Mouse (Mus musculus) cerebellum, adult 8-10 months (tissue): ENCODE measurements around the gene Sart3.
A peak's percentile ranks its signal among the peaks of the same experiment; 100 is the strongest.

Source experiments
- DNase-seq: peaks from one replicate; pipeline ENCODE4 v3.0.0; 2022

The Sart3 gene

GRCm38 (mm10) chr5:113764426-113764825 is 7.9 kb downstream of the Sart3 start:
- no peak for DNase-seq

GRCm38 (mm10) chr5:113761585-113761984 is 10.7 kb downstream of the Sart3 start:
- DNase-seq: no peak

- DNase-seq: no peak
These were observed 16.8 kb downstream of the Sart3 start for GRCm38 (mm10) chr5:113755347-113756030.

DNA sequence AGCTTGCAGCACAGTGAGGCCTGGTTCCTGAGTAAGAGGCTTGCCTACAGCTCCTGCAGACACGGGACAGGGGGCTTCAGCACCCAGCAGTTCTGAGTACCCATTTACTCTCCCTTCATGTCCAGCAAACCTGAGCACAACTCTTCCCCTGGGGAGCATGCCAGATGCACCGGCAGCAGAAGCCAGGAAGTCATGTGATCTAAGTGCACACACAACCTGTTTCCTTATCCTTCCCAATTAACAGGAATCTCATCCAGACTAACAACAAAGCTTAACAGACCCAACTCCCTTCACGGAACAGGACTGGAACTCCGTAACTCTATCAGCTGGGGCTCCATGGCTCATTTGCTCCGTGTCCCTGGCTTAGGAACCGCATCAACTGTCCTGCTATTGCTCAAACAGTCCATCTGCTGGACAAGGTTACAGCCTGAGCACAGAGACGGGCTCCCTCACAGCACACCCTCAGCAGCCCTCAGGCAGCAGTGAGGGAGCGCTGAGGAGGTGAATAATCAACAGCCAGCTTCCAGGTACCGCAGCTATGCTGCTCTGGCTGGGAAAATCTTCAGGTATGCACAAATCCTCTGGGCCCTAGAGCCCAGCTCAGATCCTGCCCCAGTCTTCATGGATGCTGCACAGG is 20.7 kb downstream of the Sart3 start:
- no peak for DNase-seq

DNA sequence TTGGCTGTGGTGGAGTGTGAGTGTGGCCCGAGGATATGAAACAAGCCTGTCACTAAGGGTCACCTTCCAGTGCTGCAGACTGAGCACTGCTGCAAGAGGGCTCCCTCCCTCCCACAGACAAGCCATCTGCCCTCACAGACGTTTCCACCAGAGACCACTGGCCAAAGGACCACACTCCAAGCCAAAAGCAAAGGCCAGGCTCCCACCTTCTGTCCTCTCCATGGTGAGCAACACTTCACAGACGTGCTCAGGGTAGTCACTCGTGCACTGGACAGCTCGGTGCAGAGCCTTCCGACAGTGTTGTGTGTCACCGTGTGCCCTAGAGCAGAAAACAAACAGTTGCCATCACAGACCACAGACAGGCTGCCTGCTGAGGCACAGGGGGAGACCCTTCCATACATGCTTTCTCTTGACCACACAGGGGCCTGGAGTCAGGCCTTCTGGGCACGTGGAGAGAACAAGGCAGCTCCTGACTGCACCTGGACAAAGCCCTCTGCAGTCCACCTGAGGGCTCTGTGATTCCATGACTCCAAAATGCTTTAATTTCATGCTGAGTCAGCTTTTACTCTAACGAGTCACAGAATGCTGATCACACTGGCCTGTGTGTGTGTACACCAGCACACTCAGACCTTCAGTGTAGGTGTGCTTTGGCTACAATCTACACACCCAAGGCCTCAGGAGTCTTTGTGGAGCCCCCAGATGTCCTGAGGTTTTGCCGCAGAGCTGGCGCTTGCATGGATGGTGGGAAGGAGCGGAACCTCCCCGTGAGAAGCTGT is 23.6 kb downstream of the Sart3 start:
- no peak for DNase-seq

DNA sequence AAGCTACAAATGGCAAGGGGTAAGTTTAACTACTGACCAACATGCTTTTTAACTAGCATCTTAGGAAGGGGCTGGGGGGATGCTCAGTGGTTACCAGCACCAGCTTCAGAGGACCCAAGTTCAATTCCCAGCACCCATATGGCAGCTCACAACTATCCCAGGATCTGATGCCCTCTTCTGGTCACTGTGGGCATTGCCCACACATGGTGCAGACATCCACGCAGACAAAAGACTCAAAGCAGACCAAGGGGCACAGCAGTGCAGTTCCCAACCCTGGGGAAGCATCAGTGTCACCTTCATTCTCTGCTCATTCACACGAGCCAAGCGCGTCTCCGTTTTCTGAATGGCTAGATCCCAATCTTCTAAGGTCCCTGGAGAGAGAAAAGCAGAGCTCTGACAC is 24.7 kb downstream of the Sart3 start:
- no peak for DNase-seq

DNA sequence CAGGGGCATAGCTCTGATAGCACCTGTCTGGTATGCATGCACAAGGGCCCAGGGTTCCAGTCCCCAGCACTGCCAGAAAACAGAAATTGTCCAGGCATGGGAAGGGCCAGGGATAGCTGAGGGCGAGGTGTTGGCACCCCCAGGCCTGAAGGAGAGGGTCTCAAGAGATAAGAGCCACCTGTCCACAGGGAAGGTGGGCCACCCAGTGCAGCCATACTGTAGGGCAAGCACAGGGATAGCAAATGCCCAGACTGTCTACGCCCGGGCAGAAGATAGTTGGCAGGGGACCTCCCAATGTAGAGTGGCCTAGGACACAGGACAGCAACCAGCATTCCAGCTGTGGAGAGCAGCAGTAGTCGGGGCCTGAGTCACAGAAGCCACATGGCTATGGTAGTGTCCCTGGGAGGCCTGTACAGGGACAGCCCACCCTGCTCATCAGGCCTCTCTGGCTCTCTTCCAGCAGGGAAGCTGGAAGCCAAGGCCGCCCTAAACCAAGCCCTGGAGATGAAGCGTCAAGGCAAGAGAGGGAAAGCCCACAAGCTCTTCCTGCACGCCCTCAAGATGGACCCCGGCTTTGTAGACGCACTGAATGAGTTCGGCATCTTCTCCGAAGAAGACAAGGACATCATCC is 34.6 kb downstream of the Sart3 start:
- no peak for DNase-seq

DNA sequence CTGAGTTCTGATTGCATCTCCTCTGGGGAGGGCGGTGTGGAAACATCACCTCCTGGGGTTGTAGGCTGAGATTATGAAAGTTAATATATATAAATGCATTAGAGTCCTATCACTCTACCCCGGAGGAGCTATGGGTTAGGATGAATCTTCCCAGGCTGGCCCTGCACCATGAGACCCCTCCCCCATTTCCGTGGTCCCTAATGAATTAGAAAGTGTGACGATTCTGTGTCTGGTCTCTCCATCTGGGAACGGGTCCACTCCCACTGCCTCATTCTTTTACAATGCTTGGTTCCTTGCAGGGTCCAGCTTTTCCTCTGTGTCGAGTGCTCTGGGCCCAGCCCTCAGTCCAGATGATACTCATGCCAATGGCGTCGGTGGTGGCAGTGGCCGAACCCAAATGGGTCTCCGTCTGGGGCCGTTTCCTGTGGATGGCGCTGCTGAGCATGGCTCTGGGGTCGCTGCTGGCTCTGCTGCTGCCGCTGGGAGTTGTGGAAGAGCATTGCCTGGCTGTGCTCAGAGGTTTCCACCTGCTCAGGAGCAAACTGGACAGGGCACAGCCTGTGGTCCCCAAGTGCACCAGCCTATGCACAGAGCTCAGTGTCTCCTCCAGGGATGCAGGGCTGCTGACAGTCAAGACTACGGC is 35.7 kb downstream of the Sart3 start:
- no peak for DNase-seq

DNA sequence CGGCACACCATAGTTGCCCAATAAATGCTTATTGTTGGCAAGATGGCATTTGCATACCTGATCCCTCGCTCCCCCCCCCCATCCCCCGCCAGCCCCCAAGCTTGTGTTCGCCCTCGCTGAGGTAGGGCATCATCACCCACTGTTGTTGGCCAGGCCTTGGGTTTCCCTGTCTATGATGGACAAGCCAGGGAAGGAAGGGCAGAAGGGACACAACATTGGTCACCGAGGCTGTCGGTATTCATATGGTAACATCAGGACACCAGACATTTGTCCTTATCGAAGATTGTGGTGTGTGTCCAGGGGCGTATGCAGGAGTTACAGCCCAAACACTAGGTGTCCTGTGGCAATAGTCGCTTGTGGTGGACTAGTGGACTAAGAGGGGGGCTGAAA is 36.2 kb downstream of the Sart3 start:
- DNase-seq: no peak

DNA sequence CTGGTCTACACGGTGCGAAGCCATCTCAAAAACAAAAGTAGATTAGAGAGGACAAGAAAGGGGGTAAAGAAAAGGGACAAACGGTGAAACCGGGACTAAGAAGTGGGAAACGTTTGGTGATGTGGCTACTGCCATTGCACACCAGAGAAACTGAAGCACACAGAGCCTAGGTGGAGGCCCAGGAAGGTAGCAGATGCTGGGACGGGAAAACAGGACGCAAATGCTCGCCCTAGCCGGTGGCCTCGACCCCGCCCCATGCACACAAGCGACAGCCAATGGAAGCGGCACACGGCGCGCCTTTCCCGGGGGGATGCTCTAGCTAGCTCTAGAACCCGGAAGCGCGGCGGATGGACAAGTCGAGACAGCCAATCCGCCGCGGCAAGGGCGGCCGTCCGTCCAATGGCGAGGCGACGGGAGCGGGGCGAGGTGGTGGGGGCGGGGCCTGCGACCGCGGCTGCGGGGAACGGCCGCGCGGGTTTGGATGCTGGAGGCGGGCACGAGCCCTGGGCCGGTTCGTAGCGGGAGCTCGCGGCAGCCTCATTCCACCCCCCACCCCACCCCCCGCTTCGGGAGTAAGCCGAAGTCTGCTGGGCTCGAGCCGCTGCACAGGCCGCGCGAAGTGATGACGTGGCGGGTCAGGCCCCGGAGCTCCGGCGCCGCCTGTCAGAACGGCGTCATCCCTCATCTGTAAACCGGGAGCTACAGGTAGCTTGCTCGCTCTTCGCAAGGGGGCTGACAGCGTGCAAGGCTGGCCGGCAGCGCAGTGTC is 36.8 kb downstream of the Sart3 start, which contains the start of gene Ficd:
Gene Ficd (plus strand): TSS at position 459 of the 768 bp plus-strand sequence.
- peak; percentile 87 for DNase-seq

GRCm38 (mm10) chr5:113735023-113735344 is 37.3 kb downstream of the Sart3 start:
- no peak for DNase-seq

GRCm38 (mm10) chr5:113734376-113734775 is 37.9 kb downstream of the Sart3 start:
- no peak for DNase-seq

GRCm38 (mm10) chr5:113732182-113732581 is 40.1 kb downstream of the Sart3 start:
- DNase-seq: peak; percentile 77

- no peak for DNase-seq
These were observed 41.1 kb downstream of the Sart3 start for GRCm38 (mm10) chr5:113731174-113731573.

DNA sequence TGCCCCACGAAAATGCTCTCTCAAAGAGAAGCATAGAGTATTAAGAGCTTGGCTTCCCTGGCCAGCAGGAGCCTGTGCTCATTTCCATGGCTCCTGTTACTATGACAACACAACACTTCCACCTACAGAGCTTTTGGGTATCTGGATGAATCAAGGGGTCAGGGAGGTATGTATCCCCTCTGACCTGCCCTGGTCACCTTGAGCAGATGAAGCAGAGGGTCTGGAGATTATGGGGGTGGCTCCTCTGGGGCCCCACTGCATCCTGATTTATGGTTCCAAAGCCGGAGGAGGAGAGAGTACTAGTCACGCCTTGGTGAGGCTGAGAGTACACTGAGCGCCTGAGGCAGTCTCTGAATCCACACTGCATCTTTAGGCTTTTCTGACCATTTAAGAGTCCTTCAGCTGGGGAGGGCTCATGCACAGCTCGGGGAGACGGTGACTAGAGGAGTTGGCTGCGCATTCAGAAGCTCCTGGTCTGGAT is 41.6 kb downstream of the Sart3 start:
- DNase-seq: no peak

DNA sequence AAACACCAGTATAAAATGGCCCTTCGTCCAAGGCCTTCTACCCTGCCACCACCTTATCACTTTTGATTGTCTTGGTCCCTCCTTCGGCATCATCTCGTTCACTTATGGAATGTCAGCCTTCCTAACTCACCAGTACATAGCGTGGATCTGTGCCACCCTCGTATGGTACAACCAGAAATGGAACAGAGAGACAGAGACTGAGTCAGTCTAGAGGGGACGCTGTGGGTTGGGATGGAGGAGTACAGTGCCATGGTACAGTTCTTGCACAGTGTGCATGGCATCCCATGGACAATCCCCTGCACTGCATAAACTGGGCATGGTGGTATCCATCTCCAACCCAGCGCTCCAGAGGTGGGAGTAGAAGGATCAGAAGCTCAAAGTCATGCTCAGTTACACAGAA is 43.6 kb downstream of the Sart3 start:
- no peak for DNase-seq

DNA sequence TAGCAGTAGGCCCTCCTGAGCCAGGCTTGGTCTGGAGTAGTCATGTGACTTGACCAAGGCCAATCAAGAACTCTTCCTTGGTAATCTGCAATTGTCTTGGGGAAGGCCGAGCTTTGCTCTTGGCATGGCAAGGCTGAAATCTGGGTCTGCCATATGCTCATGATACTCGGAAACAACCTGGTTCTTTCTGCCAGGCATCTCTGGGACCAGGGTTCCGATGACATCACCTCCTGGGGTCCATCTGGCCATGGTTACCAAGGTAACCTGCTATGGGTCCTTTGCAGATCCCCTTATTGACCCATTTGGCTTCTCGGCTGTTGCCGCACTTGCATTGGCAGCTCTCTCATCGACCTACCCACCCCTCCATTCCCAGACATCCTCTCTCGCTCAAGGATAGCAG is 44.3 kb downstream of the Sart3 start:
- peak; percentile 94 for DNase-seq

DNA sequence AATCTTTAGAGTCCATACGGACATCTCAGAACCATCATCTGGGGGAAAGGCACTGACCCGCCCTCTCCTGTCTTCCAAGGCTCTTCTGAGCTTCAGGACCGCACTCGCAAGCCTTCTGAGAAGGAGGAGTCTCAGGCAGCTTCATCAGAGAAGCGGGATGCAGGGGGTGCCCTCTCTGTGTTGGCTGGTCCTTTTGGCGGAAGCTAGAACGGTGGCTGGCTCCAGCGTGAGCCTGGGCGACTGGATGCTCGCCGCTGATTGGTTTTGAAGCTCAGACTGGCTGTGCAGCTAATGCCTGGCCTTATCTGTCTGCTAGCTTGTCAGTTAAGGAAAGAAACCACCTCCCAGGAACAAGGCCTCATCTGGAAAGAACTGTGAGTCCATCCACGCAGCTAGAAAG is 45.1 kb downstream of the Sart3 start:
- peak; percentile 75 for DNase-seq

GRCm38 (mm10) chr5:113726618-113727017 is 45.7 kb downstream of the Sart3 start:
- DNase-seq: peak; percentile 65

DNA sequence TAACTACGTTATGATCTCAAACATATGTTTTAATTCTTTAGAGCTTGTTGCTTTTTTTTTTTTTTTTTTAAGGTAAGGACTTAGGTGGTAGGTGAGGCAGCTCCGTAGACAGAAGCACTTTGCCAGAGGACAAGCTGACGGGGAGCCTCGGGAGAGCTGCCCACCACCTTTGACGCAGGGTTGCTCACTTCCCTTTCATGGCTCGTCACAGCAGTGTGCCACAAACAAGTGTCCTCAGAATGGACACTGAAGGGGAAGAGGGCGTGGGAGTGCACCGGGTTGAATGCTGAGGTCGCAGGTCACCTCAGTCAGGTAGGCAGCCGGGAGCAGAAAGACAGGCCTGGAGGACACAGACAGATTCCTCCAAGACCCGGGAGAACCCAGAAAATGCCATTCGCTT is 46.9 kb downstream of the Sart3 start:
- no peak for DNase-seq

- DNase-seq: peak; percentile 97
These were observed 47.9 kb downstream of the Sart3 start, which contains the start of gene 1700069L16Rik for GRCm38 (mm10) chr5:113724446-113724845. Gene 1700069L16Rik (minus strand): TSS chr5:113724772.
